Mouse (Mus musculus) induced T-regulatory cell, adult 2 months (primary cell): ENCODE measurements around the gene Cd300lg.

Source experiments
- DNase-seq: peaks from one replicate; pipeline ENCODE4 v3.0.0-alpha.2; 2012; ENCODE audit warnings: low read depth

Gene Cd300lg

DNA sequence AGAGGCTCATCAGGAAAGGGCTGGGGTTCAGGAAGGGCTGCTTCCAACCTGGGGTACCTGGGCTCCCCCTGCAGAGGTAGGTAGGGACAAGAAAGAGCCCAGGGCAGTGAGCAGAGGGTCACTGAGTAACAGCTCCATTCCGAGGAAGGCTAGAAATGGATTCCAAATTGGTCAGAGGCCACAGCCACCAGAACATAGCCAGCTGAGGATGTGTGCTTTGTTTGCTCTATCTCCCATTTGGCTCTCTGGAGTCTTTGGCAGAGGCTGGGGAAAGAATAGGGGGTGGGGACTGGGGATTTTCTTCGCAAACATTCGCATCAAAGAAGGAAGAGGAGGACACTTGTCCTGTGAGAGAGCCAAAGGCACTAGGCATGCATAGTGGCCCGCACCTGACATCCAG, 10.6 kb downstream of the Cd300lg start:
- DNase-seq, result no peak

DNA sequence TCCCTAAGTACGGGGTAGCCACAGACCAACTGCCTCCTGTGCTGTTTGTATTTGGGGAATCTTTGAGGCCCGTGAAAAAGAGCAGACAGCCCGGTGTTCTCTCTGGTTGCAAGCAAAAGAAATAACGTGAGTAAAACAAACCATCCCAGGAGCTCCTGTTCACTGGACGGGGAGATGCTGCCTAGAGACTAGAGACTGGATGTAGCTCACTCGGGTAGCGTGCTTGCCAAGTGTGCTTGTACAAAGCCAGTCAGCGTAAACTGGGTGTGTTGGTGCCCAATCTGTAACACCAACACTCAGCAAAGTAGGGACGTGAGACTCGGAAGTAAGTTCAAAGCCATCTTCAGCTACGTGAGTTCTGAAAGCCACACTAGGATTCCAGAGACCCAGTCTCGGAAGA, 11.4 kb downstream of the Cd300lg start:
- no peak for DNase-seq

GRCm38 (mm10) chr11:102053183-102053582, 11.9 kb downstream of the Cd300lg start:
- DNase-seq, result no peak

DNA sequence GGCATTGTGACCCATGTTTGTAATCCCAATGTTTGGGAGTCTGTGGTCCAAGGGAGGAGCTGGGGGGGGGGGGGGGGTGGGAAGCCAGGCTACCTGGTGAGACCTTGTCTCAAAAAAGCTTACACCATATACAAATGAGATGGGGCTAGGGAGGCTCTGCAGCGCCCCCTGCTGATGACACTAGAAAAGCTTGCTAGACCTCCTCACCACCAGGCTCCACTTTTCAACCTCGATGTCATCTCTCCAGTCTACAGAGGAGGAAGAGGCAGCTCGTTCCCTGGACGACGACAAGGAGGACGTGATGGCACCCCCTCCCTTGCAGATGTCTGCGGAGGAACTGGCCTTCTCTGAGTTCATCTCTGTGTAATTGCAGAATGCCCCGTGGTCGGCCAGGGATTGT, 12.5 kb downstream of the Cd300lg start:
- DNase-seq, result peak; percentile 68

DNA sequence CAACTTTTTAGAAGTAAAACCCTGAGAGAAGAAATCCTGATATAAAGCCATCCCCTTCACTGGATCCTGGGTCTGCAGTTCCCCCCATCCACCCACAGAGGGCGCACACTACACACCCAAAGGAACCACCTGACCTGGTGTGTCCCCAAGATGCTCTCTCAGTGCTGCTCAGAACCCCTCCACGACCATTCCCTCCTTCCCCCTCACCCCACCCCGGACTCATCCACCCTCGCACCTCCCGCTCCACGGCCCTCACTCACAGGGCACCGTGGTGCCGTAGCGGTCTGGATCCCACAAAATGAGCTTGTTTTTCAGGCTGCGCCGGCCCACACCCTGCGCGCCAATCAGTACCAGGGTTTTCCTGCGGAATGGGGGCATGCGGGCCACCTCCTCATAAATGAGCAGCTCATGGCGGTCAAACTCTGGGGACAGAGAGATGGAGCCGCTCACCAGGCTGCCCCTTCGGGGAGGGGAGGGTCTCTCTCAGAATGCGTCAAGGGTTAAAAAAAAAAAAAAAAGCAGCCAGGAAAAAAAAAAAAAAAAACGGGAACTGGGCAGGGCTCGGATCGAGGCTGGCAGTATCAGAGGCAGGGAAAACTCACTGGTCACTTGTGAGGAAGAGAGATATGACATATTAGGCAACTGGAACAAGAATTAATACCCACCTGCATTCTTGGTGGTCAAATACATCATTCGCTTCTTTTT, 20.1 kb downstream of the Cd300lg start:
- DNase-seq, result peak; percentile 86

GRCm38 (mm10) chr11:102061941-102062473, 20.7 kb downstream of the Cd300lg start:
- no peak for DNase-seq

DNA sequence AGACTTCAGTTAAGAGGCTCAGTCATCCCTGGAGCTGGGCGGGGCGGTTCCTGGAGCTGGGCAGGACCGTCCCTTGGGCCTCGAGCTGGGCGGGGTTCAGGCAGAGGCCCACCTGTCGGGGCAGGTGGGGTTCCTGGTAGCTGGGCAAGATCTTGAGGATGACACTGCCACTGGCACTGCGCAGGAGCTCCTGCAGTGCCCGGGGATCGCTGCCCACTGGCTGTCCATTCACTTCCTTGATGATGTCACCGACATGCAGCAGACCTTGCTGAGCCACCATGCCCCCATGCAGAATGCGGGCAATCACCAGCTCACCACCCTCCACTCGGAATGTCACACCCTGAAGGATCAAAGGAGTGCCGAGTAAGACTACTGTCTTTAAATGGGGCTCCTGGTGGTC, 21.8 kb downstream of the Cd300lg start:
- DNase-seq, result no peak

GRCm38 (mm10) chr11:102068969-102069368, 27.7 kb downstream of the Cd300lg start:
- peak; percentile 61 for DNase-seq

DNA sequence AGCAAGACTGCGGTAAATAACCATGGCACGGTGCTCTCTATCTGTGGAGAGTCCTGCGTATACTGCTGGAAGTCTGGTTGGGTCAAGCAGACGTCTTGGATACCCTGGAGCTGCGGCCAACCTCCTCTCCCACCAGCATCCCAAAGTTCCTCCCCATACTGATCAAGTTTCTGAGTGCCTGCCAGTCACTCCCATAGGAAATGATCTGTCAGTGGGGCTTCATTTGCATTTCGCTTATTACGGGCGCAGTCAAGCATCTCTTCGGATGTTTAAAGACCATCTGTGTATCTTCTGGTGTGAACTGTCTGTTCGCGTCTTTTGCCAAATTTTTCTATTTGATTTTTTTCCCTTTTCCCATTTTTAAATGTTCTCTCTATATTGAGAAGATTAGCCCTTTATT, 28.3 kb downstream of the Cd300lg start:
- no peak for DNase-seq

GRCm38 (mm10) chr11:102070426-102070825, 29.1 kb downstream of the Cd300lg start:
- DNase-seq, result no peak

GRCm38 (mm10) chr11:102072729-102073128, 31.4 kb downstream of the Cd300lg start:
- no peak for DNase-seq

DNA sequence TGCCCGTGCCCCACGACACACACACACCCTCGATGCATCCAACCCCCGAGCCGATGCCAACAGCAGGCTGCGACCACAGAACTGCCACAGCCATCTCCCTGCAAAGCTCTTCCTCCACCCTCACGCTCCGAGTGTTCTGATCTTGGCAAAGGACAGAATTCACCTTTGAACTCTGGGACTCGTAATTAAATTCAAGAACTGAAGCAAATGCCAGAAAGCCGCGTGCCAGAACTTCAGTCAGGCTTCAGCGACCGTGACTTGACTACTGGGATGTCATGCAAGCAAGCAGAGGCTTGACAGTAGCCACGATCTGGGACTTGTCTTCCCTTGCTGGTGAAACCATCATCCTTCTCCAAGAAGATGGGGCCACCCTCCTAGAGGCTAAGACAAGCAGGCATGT, 32.4 kb downstream of the Cd300lg start:
- DNase-seq, result no peak

DNA sequence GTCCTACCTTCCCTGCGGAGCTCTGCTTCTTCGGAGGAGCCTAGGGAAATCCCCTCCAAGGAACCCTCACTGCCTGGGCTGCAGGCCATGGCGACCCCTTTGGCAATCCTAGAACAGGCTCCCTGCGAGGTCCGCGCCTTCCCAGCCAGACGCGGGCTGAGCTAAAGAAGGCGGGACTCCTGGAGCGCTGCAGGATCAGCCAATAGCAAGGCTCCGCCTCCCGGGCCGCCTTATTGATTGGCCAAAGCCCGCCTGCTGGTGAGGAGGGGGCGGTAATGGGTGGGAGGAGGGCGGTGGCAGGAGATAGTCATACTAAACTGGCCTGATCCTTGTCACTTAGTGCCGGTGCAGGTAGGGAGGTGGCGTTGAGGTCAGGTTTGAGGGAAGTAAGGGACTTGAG, 41.0 kb downstream of the Cd300lg start:
- DNase-seq, result peak; percentile 45

GRCm38 (mm10) chr11:102083193-102083592, 41.9 kb downstream of the Cd300lg start:
- no peak for DNase-seq

DNA sequence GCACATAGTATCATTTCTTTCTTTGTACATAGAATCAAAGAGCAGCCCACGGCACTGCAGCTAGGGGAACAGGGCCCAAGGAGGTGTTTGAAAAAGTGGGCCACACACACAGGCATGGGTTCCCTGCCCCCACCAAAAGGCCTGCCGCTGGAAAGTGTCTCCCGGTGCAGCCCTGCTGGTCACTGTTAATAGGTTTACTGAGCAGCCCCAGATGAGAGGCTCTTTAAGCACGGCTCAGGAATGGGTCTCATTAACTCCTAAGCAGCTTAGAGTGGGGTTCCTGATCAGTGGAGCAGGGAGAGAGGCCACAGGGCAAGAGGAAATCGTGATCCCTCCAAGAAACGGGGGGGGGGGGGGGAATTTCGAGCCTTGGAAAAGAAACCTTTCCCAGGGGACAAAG, 42.9 kb downstream of the Cd300lg start:
- no peak for DNase-seq

DNA sequence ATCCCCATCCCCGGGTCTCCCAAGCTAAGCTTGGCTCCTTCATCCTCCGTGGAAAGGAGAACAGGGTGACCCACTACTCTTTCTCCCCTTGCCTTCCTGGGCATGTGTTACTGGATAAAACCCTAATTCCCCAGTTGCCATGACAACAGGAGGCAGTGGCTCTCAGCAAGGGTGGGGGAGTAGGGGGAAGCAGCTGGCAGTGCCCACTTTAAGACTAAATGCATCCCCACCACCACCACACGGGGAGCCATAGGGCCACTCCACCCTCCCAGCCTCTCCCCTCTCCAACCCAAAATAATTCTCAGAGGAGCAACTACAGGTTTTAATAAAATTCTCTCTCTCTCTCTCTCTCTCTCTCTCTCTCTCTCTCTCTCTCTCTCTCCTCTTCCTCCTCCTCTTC, 45.0 kb downstream of the Cd300lg start:
- DNase-seq, result peak; percentile 65

- DNase-seq, result peak; percentile 96
These were observed 45.9 kb downstream of the Cd300lg start for GRCm38 (mm10) chr11:102087081-102087751.

DNA sequence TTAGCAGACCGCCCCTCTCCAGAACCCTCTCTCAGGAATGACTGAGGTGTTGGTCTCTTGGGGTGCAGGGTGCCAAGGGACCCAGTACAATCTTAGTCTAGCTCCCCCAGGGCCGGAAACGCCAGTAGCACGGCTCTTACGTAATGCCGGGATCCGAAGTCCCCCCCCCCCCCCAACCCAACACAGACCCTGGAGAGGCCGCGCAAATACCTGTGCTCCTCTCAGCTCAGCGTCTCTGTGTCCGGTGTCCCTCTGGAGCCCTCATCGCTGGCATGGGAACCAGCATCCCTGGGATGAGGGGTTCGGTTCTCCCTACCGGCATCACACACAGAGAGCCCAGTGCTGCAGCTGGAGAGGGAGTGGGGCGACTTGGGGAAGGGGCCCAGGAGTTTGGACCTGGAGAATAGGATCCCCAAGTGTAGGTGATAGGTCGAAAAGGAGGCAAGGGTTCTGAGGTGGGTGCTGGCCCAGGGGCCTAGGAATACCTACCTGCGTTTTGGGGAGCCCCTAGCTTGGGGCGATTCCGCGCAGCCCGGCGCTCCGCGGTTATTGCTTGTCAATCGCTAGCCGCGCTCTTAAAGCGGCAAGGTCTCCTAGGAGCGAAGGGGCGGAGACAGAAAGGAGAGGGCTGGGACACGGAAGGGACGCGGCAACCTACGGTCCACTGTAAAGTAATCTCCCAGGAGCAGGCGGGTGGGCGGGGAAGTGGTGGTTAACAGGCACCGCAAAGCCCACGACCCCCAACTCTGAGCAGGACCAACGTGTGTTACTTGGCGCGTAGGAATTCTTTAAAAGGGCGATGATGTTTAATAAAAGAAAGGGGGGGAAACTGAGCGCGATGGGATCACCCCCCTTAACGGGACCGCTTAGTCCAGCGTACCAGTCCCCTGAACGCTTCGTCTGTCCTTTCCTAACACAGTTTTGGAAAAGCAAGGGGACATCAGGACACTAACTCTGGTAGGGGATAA, 46.9 kb downstream of the Cd300lg start, which contains the start of gene Mpp2:
TSS of gene Mpp2 (minus strand) at position 585 of the 968 bp plus-strand sequence.
- peak; percentile 90 for DNase-seq

GRCm38 (mm10) chr11:102089088-102089808, 47.9 kb downstream of the Cd300lg start:
- peak; percentile 89 for DNase-seq

- DNase-seq, result no peak
These were observed 54.4 kb downstream of the Cd300lg start for GRCm38 (mm10) chr11:102095676-102096075.

DNA sequence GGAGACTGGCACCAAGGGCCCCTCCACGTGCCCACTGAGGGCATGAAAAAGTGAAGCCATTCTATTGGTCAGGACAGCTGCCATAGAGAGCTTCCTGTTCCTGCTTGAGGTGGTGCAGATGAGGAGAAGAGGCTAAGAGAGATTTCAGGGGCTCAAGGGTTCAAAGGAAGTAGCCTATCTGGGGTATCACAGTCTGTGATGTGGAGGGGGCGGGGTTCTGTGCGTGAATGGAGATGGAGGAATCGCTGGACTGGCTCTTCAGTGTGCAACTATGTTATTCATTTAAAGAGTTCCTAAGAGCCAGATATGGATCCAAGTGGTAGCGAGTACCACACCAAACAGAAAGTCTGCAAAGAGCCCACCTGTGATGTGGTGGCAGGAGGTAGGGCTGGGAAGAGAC, 55.1 kb downstream of the Cd300lg start:
- DNase-seq, result peak; percentile 33
